ENCODE assay signal across 9 mouse cellular contexts in the genomic region with DNA sequence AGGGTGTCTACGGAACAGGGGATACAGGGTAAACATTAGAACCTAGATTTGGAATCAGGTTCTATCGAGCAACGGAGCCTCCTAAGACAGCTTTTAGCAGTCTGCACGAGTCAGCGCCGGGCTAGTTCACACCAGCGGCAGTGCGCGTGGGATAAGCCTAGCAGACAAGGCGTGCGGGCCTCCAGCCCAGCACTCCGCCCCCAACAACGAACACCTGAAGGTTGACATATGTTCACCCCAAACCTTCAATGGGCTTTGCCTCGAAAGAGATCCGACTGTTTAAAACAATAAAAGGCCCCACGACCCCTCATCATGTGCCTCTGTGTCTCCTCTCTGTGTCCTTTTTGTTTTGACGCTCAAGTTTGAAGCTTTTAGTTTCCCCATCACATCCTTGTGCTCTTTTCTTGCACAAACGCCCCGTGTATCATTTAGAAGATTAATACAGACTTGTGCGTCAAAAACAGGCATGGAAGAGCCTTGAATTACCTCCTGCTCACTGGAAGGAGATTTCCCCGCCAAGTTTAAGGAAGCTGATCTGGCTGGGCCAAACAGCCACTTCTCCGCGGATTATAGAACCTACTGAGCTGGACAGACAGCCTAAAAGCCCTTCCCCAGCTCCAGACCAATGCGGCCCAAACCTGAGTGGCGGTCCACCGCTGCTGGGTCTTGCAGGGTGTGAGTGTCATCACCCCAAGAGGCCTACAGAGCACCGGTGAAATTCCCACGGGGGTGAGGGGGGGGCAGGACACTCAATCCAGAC. TPM values are rescaled to one million over a fixed set of nuclear protein-coding genes. Genes with fewer than 3 reads are reported as not detected.
A peak's percentile ranks its signal among the peaks of the same experiment; 100 is the strongest.
DNase-seq lines count a peak whose midpoint lies in the region; ATAC-seq lines count a peak whose summit lies in the region.
"Had no signal": no experiment of that assay in that cellular context is flagged by ENCODE, and none has a peak within 500 bp of the region (broad histone marks: within the 10 kb centered on the region; RNA-seq: fewer than 3 reads in every experiment).

No protein-coding gene starts in this region.

- peak overlapping the region; percentile 81 for H3K4me2 ChIP-seq in embryonic facial prominence, embryonic 15.5 days (replicated peaks)
- H3K4me2 ChIP-seq in intestine, embryonic 14.5 days (ENCODE audit: low read length): peak overlapping the region; percentile 88

- 7% methylated on average over 28 of the region's 28 CpGs for WGBS in embryonic facial prominence, embryonic 15.5 days
- 5% methylated on average over 28 of the region's 28 CpGs for WGBS in intestine, embryonic 14.5 days

- peak overlapping the region; percentile 44 for H3K9ac ChIP-seq in embryonic facial prominence, embryonic 15.5 days
- H3K9ac ChIP-seq in intestine, embryonic 14.5 days (ENCODE audit: low read length): peak overlapping the region; percentile 100

- 0 out of 2 replicates have a peak, but pooled peaks cover 4% of the 10 kb centered on the region for H3K27me3 ChIP-seq in embryonic facial prominence, embryonic 15.5 days
- no peaks in the 10 kb centered on the region for H3K27me3 ChIP-seq in intestine, embryonic 14.5 days (replicated peaks; ENCODE audit: control insufficient read depth, insufficient read depth, low read length)
- H3K27me3 ChIP-seq: CH12.LX had no signal

- H3K27ac ChIP-seq in embryonic facial prominence, embryonic 15.5 days (replicated peaks): peak overlapping the region; percentile 97
- H3K27ac ChIP-seq in intestine, embryonic 14.5 days (ENCODE audit: low read depth): peak overlapping the region; percentile 100

- H3K9me3 ChIP-seq in embryonic facial prominence, embryonic 15.5 days (replicated peaks): no peaks in the 10 kb centered on the region
- H3K9me3 ChIP-seq in intestine, embryonic 14.5 days (ENCODE audit: control insufficient read depth, low read length): no peaks in the 10 kb centered on the region

- peaks cover 20% of the 10 kb centered on the region for H3K4me1 ChIP-seq in embryonic facial prominence, embryonic 15.5 days
- peaks cover 38% of the 10 kb centered on the region for H3K4me1 ChIP-seq in intestine, embryonic 14.5 days (replicated peaks; ENCODE audit: control insufficient read depth, insufficient read depth, low read length)

- H3K36me3 ChIP-seq in embryonic facial prominence, embryonic 15.5 days: no peaks in the 10 kb centered on the region
- no peaks in the 10 kb centered on the region; the same call in 1 of the 2 replicates for H3K36me3 ChIP-seq in intestine, embryonic 14.5 days (ENCODE audit: control insufficient read depth, insufficient read depth, low read length)

- DNase-seq in heart, adult 11 months: peak; percentile 92
- DNase-seq in heart, adult 9 months (ENCODE audit: low spot score in 2 of 2): no peak
- peak; percentile 78 for DNase-seq in adrenal gland, adult 2 months
- DNase-seq in intestine, embryonic 14.5 days (ENCODE audit: low spot score): peak; percentile 81
- DNase-seq in lung, postnatal 14 days: peak; percentile 24
- peak; percentile 42 for DNase-seq in urinary bladder, postnatal 14 days (ENCODE audit: low spot score)
- no peak for DNase-seq in thymus, adult 18-20 months

- ATAC-seq in embryonic facial prominence, embryonic 15.5 days (ENCODE audit: insufficient number of reproducible peaks, low FRiP score, low TSS enrichment, low read depth): peak; percentile 21; the same call in 1 of the 2 replicates
- ATAC-seq in intestine, embryonic 14.5 days (replicated peaks; ENCODE audit: low FRiP score, low TSS enrichment, low read depth): peak; percentile 24; the same call in 1 of the 2 replicates

- peak overlapping the region; percentile 64 for H3K4me3 ChIP-seq in embryonic facial prominence, embryonic 15.5 days (replicated peaks)
- H3K4me3 ChIP-seq in intestine, embryonic 14.5 days (ENCODE audit: low read depth, low read length): peak overlapping the region; percentile 95

RNA-seq across cellular contexts. Expression of gene Meis1, which starts 2.3 kb away (rescaled TPM):
- total RNA-seq in adrenal gland, adult 2 months (2021): 10 to 100 TPM; 45.9 to 50.7 TPM
- polyA plus RNA-seq in adrenal gland, adult 2 months (2012; rRNA removed): 22.6 and 27.5 TPM in 2 replicates
- 48.3 and 52.1 TPM in 2 replicates for polyA plus RNA-seq in embryonic facial prominence, embryonic 15.5 days (2015; fragmentation: Nextera tagmentation; extraction: Ambion mirVana)
- 133 and 151 TPM in 2 replicates for polyA plus RNA-seq in intestine, embryonic 14.5 days (2014; fragmentation: Nextera tagmentation; extraction: Ambion mirVana)

Comparison
In these comparisons a context has a peak if more than half of its experiments do, and no peak if none do; other contexts are left out.
1. DNase-seq: peak in heart, adult 11 months (single experiment), adrenal gland, adult 2 months (single experiment), intestine, embryonic 14.5 days (single experiment), lung, postnatal 14 days (single experiment) and urinary bladder, postnatal 14 days (single experiment); none in heart, adult 9 months (0 of 2) and thymus, adult 18-20 months (0 of 2).